Mouse (Mus musculus) urinary bladder, adult 2 months (tissue): ENCODE data around the gene Rfc5. TPM values are rescaled to one million over a fixed set of nuclear protein-coding genes. Genes with fewer than 3 reads are reported as not detected.
"Not testable (repeated sequence)": the region's sequence is repeated elsewhere in the genome, so short reads cannot be mapped to it uniquely, and the experiment has no call there.

Experiments
- DNase-seq: peaks from one replicate; pipeline ENCODE4 v3.0.0; 2022; ENCODE audit warnings: low spot score
- polyA plus RNA-seq: library from polyadenylated mRNA; depleted of rRNA; stranded (reverse); fragments of >200 nt; gene quantifications from 2 replicates; pipeline ENCODE4 v1.2.3, GENCODE M21; 2012; rRNA removed

Rfc5 gene
- polyA plus RNA-seq: 13.0 and 15.4 TPM in 2 replicates

DNA sequence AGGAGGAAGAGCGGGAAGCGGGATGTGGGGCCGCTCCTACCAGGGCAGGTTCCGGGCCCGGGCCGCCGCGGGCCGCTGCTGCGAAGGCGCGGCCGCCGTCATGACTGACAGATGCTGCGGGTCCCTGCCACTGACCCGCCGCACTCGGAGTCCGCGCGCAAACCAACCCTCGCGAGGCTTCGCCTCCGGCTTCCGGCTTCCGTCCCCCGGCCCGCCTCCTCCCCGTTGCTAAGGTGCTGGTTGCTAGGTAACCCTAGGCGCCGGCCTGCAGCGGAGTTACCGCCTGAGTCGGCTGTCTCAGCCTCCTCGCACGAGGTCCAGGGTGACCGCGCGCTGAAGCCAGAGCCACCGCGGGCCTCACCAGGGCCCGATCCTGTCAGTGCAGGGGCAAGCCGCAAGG, at the start of gene Rfc5:
Gene Rfc5, minus strand, starts transcription at position 171 of the 400 bp plus-strand sequence.
- peak; percentile 85 for DNase-seq

DNA sequence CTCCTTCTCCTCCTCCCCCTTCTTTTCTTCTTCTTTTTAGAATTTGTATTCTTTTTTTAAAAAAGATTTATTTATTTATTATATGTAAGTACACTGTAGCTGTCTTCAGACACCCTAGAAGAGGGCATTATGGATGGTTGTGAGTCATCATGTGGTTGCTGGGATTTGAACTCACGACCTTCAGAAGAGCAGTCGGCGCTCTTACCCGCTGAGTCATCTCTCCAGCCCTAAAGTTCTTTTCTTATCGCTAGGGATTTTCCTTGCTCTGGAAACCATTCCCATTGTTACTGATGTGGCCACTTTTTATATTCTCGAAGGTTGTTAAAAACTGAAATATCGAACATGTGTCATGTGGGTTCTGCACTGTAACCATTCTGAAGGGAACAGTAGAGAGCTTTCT, 44.7 kb upstream of the Rfc5 start:
- DNase-seq: not testable (repeated sequence)

DNA sequence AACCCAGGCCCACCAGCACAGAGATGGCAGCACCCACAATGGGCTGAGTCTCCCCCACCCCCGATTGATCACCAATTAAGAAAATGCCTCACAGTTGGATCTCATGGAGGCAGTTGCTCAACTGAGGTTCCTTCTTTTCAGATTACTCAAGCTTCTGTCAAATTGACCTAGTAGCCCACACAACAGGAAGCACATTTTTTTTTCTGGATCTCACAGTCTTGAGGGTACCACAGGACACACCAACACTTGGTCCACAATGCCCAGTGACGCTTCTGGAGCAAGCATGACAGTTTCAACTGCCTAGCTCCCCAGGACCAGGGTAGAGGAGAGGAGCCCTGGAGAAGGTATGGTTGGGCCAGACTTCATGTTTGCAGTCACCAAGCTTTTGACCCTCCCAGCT, 28.6 kb upstream of the Rfc5 start:
- DNase-seq: no peak

DNA sequence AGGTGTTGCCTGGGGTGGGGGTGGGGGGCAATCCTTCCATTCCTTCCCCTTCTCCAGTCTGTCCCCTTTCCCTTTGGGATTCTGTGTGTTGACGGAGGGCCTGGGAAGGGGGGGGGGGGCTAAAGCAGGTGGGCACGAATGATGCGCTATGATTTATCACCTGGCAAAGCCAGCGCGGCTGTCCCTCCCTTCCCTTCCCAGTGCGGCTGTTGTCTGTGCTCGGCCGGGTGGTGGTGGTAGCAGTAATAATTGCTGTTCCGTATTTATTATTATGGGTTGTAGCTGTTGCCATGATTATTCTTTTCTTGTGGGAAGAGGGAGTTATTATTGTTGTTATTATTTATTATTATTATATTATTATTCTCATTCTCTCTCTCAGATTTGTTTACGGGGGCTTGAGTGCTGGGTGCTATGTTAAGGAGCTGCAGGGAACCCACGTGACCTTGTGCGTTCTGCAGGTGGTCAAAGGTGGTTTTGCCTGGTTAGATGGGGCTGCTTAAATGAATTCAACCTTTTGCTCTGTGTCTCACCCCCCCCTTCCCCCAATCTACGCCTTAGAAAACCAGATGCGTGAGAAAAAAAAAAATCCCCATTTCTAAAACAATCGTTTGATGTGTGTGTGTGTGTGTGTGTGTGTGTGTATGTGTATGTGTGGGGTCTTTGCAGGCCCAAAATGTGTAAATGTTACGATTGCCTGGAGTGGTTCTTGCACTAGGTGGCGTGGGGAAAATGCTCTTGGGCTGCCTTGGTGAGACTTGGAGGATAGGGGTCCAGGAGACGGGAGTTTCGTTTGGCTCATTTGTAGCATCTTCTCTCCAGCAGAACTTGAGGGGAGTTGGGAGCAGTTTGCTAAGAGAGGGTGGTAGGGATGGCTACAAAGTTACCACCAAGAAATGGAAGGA, 26.4 kb upstream of the Rfc5 start:
- no peak for DNase-seq

DNA sequence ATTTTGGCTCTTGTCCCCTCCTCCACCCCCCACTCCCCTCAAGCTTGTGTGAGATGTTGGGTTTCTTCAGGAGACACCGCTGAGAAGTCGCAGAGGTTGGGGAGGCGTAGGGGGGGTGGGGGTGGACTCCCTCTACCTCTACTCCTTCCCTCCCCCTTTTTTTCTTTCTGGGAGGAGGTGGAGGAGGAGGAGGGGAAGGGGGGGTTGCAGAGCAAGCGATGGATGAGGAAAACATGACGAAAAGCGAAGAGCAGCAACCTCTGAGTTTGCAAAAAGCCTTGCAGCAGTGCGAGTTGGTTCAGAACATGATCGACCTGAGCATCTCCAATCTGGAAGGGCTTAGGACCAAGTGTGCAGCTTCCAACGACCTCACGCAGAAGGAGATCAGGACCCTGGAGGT, 25.8 kb upstream of the Rfc5 start:
- no peak for DNase-seq

DNA sequence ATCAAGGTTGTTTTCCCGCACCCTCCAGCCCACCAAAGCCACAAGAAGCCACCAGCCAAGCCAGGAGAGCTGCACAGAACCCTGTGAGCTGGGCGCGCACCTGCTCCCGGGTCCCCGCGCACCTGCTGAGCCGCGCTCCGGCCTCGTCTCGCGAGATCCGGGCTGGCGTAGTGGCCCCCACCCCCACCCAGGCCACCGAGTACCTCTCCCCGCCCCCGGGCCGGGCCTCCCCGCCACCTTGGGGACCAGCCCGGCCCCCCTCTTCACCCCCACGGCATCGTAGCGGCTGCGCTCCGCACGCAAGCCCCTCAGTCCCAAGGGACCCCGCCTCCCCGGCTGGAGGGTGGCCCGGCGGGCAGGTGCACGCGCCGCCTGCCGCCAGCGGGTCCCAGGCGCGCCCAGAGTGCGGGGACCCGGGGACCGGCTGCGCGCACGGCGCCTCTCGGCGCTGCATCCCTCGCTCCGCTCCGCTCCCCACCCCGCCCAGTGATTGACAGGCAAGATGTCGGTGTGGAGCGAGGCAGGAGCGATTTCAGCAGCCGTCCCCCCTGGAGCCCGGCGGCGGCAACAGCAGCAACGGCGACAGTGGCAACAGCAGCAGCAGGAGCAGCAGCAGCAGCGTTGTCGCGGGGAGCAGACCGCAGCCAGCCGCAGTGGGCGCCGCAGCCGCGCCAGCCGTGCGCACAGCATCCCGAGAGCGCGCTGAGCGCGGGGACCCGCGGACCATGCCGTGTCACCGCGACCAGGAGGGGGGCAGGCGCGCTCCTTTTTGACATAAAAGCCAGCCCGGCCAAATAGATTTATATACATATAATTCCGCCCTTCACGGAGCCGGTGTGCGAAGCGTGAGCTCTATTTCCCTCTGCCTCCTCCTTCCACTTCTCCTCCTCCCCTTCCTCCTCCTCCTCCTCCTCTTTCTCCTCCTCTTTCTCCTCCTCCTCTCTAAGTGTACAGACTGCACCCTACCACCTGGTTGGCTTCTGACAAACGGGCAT, 25.0 kb upstream of the Rfc5 start, which contains the start of gene Ksr2:
Gene Ksr2, plus strand, starts transcription at position 494 of the 995 bp plus-strand sequence.
- peak; percentile 49 for DNase-seq

DNA sequence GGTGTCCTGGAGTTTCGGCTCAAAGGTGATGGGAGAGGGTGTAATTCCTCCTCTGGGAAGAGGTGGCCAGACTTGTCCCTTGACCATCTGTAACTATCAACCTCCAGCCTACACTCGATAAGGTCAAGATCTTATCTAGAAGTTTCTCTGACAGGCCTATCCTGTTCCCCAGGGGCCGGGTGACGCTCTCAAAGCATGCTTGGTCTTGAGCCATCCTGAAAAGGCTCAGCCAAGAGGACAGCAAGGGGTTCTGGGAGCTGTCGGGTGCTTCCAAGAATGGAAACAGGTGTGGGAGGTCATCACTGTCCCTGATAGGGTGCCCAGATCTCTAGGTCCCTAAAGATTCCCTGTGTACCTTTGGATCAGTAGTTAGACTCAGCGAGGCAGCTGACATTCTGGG, 20.5 kb upstream of the Rfc5 start:
- no peak for DNase-seq

DNA sequence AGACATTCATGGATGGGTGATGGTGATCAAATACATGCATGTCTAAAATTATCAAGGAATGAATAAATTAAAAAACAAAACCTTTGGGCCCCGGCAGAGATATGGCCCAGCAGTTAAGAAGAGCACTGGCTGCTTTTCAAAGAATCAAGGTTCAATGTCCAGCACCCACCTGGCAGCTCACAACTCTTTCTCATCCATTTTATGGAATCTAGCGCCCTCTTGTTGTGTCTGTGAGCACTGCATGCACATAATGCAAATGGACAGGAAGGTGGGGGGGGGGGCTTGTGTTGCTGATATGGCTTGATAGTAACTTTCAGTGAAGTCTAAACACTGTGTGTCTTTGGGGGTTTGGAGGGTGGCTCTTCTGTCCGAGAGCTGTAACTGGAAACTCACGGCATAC, 19.4 kb upstream of the Rfc5 start:
- no peak for DNase-seq

DNA sequence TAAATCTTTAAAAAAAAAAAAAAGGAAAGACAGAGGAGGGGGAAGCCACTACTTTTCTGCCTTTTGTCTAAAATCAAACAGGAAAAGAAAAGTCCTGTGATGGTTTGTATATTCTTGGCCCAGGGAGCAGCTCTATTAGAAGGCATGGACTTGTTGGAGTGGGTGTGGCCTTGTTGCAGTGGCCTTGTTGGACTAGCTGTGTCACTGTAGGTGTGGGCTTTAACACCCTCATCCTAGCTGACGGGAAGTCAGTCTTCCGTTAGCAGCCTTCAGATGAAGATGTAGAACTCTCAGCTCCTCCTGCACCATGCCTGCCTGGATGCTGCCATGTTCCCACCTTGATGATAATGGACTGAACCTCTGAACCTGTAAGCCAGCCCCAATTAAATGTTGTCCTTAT, 15.8 kb upstream of the Rfc5 start:
- not testable (repeated sequence) for DNase-seq

DNA sequence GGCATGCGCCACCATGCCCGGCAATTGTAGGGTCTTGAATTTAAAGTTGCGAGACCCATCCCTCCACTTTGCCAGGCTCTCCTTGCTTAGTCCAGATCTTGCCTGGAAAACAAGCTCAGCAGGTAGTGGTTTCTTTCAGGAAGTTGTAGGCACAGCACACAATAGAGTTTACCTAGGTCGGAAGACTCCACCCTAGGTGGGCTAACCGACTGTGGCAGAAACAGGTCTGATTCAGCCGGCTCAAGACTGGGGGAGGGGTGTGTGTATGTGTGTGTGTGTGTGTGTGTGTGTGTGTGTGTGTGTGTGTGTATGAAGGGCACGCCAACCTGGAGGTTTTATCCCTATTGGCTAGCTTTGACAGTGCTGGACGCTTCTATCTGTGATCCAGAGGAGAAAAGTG, 14.8 kb upstream of the Rfc5 start:
- DNase-seq: no peak

DNA sequence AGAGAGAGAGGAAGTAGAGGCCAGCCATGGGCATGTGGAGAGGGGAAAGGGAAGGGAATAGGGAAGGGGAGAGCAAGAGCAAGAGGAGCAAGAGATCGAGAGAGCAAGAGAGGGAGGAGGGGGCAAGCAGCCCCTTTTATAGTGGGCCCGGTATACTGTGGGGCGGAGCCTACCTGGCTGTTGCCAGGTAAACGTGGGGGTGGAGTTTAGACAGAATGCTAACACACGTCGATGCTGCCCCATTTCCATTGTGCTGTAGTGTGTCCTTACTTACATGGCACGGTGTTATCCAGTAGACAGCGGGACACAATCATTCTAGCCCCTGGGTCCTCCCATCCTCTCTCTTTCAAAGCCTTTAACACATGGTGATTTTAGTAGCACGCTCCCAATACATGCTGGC, 10.4 kb upstream of the Rfc5 start:
- no peak for DNase-seq

DNA sequence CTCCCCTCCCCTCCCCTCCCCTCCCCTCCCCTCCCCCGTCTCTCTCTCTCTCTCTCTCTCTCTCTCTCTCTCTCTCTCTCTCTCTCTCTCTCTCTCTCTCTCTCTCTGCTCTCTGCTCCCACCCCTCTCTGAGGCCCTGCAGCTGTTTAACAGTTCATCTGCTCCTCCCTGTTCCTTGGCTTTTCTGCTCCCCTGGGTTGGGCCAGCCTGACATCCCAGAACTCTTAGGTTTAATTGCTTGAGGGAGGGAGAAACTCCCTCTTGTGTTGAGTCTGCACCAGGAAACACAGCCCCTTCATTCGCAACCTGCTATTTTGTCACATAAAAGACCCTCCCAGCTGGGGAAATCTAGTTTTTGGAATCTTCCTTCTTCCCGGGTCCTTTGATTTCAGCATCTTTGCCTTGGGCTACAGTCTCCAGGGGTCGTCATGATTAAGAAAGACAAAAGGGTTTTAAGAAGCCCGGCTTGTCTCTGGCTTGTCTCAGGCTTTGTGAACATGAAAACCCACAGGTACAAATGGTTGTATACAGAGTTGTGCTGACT, 9.2 kb upstream of the Rfc5 start:
- no peak for DNase-seq

DNA sequence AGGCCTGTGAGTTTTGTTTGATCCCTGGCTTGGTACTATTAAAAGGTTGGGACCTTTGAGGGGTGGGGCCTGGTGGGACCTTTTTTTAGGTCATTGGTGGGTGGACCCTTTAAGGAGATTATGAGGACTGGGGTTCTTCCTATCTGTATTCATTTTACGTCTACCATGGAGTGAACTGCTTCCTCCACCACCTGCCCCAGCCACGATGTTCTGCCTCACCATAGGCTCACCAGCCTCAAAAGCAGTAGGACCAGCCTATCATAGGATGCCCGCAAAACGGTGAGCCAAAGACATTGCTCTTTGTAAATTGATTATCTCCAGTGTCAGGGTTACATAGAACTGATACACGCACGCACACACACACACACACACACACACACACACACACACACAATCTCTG, 8.5 kb upstream of the Rfc5 start:
- no peak for DNase-seq

DNA sequence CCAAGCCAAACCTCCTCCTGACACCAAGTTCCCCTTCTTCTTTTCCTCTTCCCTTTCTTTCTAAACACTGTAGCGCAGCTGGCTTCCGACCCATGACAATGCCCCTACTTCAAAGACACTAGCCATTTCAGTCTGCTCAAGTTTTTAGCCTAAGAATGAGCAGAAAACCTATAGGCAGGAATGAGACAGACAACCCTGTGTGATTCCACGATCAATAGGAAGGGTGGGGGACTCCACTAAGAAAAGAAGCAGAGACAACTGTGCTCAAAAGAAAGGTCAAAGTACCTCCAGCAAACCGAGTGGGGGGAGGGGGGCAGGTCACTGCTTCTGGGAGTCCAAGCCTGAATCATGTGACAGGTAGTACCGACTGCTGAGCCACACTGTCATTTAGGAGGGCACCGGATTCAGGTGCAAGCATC, 7.8 kb upstream of the Rfc5 start:
- DNase-seq: no peak

DNA sequence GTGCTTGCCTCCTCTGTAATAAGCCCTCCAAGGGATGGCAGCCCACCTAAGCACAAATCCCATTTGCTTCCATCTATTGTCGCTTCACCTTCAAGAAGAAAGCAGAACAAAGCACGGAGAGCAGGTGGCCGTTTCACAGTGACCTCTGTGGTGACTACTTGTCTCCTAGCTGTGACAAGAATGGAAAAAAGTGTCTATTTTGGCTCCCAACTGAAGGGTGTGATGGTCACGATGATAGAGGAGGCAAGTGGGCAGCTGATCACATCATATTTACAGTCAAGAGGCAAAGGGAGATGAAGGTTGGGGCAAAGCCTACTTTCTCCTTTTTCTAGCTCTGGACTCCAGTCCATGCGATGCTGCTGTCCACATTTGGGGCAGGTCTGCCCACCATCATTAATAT, 7.0 kb upstream of the Rfc5 start:
- DNase-seq: no peak

DNA sequence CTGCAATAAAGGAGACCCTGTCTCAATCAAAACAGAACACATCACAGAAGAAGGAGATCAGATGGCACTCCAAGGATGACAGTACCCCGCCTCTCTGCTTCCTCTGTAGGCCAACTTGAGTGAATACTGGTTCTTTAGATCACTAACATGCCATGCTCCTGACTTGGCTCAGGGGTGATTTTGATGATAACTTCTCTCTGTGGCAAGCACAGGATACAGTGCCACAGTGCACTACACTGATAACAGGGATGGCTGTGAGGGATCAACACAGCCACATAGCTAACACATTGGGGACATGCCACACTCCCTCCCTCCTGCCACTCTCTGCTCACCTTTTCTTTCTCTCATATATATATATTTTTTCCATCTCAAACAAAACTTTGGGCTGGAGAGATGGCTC, 2.0 kb upstream of the Rfc5 start:
- no peak for DNase-seq

DNA sequence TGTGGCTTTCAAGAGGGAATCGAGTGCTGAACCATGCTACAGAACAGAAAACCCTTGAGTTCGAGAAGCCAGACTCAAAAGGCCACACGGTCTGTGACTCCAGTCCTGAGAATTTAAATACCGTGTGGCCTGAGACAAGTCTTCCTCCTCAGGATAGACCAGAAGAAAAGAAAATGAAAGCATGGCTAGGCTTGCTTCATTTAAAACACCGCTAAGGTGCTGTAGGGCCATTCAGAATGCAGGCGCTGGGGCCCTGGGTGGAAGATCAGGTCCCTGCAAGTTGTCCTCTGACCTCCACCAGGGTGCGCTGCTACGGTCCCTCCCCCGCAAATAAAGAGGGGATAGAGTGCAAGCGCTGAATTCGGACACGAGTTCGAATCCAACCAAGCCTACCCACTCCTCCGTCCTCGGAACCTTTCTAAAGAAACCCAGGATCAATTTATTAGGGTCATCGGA, 523 bp downstream of the Rfc5 start:
- DNase-seq: peak; percentile 39

DNA sequence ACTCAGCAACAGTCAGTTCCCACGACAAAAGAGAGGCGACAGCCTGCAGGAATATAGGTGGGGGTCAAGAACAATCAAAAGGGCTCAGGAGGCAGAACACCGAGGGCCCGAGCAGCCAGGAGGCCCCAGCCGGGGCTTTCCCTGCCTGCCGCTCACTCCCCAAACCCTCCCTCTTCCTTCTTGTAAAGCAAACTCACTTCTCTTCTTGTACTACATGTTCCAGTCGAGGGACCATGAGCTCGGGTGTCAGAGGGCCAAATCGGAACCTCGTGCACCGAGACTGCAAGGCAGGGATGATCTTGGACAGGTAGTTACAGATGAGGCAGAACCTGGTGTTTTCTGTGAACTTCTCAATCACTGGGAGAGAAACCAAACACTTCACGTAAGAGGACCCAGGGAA, 5.6 kb downstream of the Rfc5 start:
- no peak for DNase-seq

DNA sequence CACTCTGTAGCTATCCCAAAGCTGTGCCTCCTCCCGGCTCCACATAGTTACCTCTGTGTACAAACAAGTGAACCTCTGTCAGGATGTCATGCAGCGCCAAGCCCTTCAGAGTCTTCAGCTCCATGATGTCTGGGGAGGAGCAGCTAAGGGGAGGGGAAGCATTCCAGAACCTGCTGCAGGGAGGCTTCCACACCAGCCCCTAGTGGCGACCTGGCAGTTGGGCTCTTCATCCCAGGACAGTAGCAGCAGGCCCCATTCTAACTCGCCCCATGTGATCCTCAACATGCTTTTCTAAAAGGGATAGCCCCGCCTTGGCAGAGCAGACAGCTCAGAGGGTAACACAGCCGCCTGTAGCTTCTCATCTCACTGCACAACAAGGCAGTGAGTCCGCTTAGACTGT, 7.1 kb downstream of the Rfc5 start:
- DNase-seq: no peak

DNA sequence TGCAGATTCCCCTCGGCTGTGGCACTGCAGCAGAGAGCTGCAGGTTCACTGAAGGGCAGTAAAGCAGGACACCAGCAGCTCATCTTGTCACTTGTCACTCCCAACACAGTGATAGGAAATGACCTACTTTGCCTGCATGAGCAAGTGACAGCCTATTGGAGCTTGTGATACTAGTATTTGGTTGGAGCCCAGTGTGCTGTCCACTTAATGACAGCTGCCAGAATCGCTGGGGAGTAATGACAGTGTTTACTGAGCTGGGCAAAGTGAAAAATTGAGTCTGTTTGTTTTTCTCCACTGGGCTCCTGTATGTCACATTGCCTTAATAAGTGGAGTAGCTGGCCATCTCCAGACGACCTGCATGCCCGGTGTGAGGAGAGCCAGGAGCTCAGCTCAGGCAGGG, 8.6 kb downstream of the Rfc5 start:
- DNase-seq: no peak

DNA sequence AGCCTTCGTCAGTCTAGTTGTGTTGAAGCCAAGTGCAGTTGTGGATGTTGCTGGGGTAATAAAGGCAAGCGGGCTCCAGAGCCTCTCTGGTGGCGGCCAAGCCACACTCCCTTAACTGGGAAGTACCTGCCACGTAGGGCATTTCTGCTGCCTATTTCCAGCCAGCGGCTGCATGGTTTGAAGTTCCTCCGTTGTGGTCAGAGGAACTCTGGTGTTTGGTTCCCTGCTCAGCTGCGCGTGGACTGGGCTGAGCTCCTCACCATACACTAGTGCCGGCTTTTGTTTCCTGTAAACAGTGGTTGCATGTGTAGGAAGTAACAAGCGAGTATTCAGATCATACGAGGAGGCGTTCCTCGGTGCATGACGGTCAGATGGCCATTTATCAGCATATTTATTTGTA, 11.1 kb downstream of the Rfc5 start:
- DNase-seq: not testable (repeated sequence)

DNA sequence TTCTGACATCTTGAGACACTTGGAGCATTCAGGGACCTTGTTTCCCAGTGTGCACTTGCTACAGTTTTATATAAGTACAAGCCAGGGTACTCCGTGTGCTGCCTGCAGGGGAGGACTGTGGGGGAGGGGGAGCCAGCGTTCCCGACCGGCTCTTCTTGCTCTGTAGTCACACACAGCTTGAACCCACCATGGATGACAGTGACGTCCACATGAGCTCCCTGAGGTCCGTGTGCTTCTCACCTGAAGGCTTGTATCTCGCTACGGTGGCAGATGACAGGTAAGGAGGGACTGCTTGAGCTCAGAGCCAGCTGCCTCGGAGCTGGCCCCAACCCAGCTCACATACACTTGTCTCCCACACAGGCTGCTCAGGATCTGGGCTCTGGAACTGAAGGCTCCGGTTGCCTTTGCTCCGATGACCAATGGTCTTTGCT, 12.5 kb downstream of the Rfc5 start:
- no peak for DNase-seq
